Mouse (Mus musculus): ENCODE results near the gene Arl4a. TPM values are rescaled to one million over a fixed set of nuclear protein-coding genes. Genes with fewer than 3 reads are reported as not detected.

Arl4a gene
- polyA plus RNA-seq, 1 experiment from 2014 or later, result 65.0 TPM

GRCm38 (mm10) chr12:39979066-39979465, 58.8 kb downstream of the Arl4a start:
- H3K9me3 ChIP-seq (replicated peaks), result no peaks in the 10 kb centered on the region
- H3K27me3 ChIP-seq, result 0 out of 2 replicates have a peak, but pooled peaks cover 6% of the 10 kb centered on the region
- no peaks in the 10 kb centered on the region for H3K36me3 ChIP-seq (ENCODE audit: poor library complexity, severe bottlenecking)
- no peak overlapping the region for H3K9ac ChIP-seq
- peaks cover 18% of the 10 kb centered on the region for H3K4me1 ChIP-seq
- 97% methylated on average over 5 of the region's 5 CpGs for WGBS
- H3K4me3 ChIP-seq, result no peak overlapping the region
- no peak for ATAC-seq
- H3K27ac ChIP-seq, result no peak overlapping the region
- no peak overlapping the region for H3K4me2 ChIP-seq

- no peaks in the 10 kb centered on the region for H3K36me3 ChIP-seq (ENCODE audit: poor library complexity, severe bottlenecking)
- no peaks in the 10 kb centered on the region for H3K9me3 ChIP-seq (replicated peaks)
- ATAC-seq, result no peak
- 50% methylated on average over 8 of the region's 8 CpGs for WGBS
- no peak overlapping the region for H3K4me3 ChIP-seq
- no peak overlapping the region for H3K4me2 ChIP-seq
- H3K9ac ChIP-seq, result no peak overlapping the region
- peaks cover 18% of the 10 kb centered on the region for H3K4me1 ChIP-seq
- H3K27me3 ChIP-seq, result 0 out of 2 replicates have a peak, but pooled peaks cover 6% of the 10 kb centered on the region
- no peak overlapping the region for H3K27ac ChIP-seq
Measured at GRCm38 (mm10) chr12:39977996-39978590, 59.7 kb downstream of the Arl4a start.

GRCm38 (mm10) chr12:39976426-39976825, 61.4 kb downstream of the Arl4a start:
- WGBS, result 88% methylated on average over 2 of the region's 2 CpGs
- H3K4me2 ChIP-seq, result peak overlapping the region; percentile 40; the same call in 1 of the 2 replicates
- H3K9me3 ChIP-seq (replicated peaks), result no peaks in the 10 kb centered on the region
- H3K36me3 ChIP-seq (ENCODE audit: poor library complexity, severe bottlenecking), result no peaks in the 10 kb centered on the region
- H3K27ac ChIP-seq, result peak overlapping the region; percentile 72
- H3K9ac ChIP-seq, result 0 out of 2 replicates have a peak overlapping the region, but pooled peaks have one; percentile 34
- ATAC-seq, result peak; percentile 54
- no peak overlapping the region for H3K4me3 ChIP-seq
- H3K4me1 ChIP-seq, result peaks cover 18% of the 10 kb centered on the region
- H3K27me3 ChIP-seq, result 0 out of 2 replicates have a peak, but pooled peaks cover 6% of the 10 kb centered on the region

GRCm38 (mm10) chr12:39975829-39976340, 61.9 kb downstream of the Arl4a start:
- Histone ChIP-seq H3K4me1 (peaks cover 18% of the 10 kb centered on the region), H3K9ac (0 out of 2 replicates have a peak overlapping the region, but pooled peaks have one; percentile 34), H3K36me3 (ENCODE audit: poor library complexity, severe bottlenecking) (no peaks in the 10 kb centered on the region), H3K27me3 (0 out of 2 replicates have a peak, but pooled peaks cover 6% of the 10 kb centered on the region), H3K4me2 (peak overlapping the region; percentile 40), H3K27ac (peak overlapping the region; percentile 72), H3K9me3 (replicated peaks) (no peaks in the 10 kb centered on the region), H3K4me3 (no peak overlapping the region)
- peak; percentile 78 for ATAC-seq
- WGBS, result 10% methylated on average over 9 of the region's 9 CpGs

GRCm38 (mm10) chr12:39974977-39975583, 62.7 kb downstream of the Arl4a start:
- Histone ChIP-seq H3K9ac (no peak overlapping the region), H3K4me1 (peaks cover 18% of the 10 kb centered on the region), H3K4me2 (no peak overlapping the region), H3K27ac (peak overlapping the region; percentile 64), H3K36me3 (ENCODE audit: poor library complexity, severe bottlenecking) (no peaks in the 10 kb centered on the region), H3K4me3 (no peak overlapping the region), H3K9me3 (replicated peaks) (no peaks in the 10 kb centered on the region), H3K27me3 (0 out of 2 replicates have a peak, but pooled peaks cover 6% of the 10 kb centered on the region)
- WGBS, result 20% methylated on average over 4 of the region's 4 CpGs
- ATAC-seq, result peak; percentile 56

- Histone ChIP-seq H3K4me2 (no peak overlapping the region), H3K36me3 (ENCODE audit: poor library complexity, severe bottlenecking) (no peaks in the 10 kb centered on the region), H3K9me3 (replicated peaks) (no peaks in the 10 kb centered on the region), H3K27ac (no peak overlapping the region), H3K4me3 (no peak overlapping the region), H3K27me3 (0 out of 2 replicates have a peak, but pooled peaks cover 6% of the 10 kb centered on the region), H3K4me1 (peaks cover 18% of the 10 kb centered on the region), H3K9ac (no peak overlapping the region)
- no peak for ATAC-seq
- 83% methylated on average over 1 of the region's 1 CpGs for WGBS
Measured at GRCm38 (mm10) chr12:39974273-39974672, 63.6 kb downstream of the Arl4a start.

- Histone ChIP-seq H3K9ac (no peak overlapping the region), H3K9me3 (replicated peaks) (no peaks in the 10 kb centered on the region), H3K4me2 (no peak overlapping the region), H3K27ac (no peak overlapping the region), H3K27me3 (no peaks in the 10 kb centered on the region), H3K4me1 (no peaks in the 10 kb centered on the region; the same call in 1 of the 2 replicates), H3K36me3 (ENCODE audit: poor library complexity, severe bottlenecking) (no peaks in the 10 kb centered on the region), H3K4me3 (no peak overlapping the region)
- ATAC-seq, result no peak
Measured at GRCm38 (mm10) chr12:39969500-39969899, 68.3 kb downstream of the Arl4a start.

GRCm38 (mm10) chr12:39968109-39968508, 69.7 kb downstream of the Arl4a start:
- no peaks in the 10 kb centered on the region for H3K9me3 ChIP-seq (replicated peaks)
- H3K4me1 ChIP-seq, result no peaks in the 10 kb centered on the region
- 90% methylated on average over 3 of the region's 3 CpGs for WGBS
- H3K4me3 ChIP-seq, result no peak overlapping the region
- no peak overlapping the region for H3K27ac ChIP-seq
- H3K9ac ChIP-seq, result no peak overlapping the region
- ATAC-seq, result no peak
- no peak overlapping the region for H3K4me2 ChIP-seq
- H3K36me3 ChIP-seq (ENCODE audit: poor library complexity, severe bottlenecking), result no peaks in the 10 kb centered on the region
- no peaks in the 10 kb centered on the region for H3K27me3 ChIP-seq

- Histone ChIP-seq H3K36me3 (ENCODE audit: poor library complexity, severe bottlenecking) (no peaks in the 10 kb centered on the region), H3K4me1 (peaks cover 29% of the 10 kb centered on the region), H3K9me3 (replicated peaks) (no peaks in the 10 kb centered on the region), H3K4me2 (no peak overlapping the region), H3K27me3 (no peaks in the 10 kb centered on the region), H3K9ac (no peak overlapping the region), H3K4me3 (no peak overlapping the region), H3K27ac (no peak overlapping the region)
- 77% methylated on average over 8 of the region's 8 CpGs for WGBS
- no peak for ATAC-seq
Measured at GRCm38 (mm10) chr12:39959166-39959565, 78.7 kb downstream of the Arl4a start.

- H3K9me3 ChIP-seq (replicated peaks), result no peaks in the 10 kb centered on the region
- peaks cover 29% of the 10 kb centered on the region for H3K4me1 ChIP-seq
- no peaks in the 10 kb centered on the region for H3K36me3 ChIP-seq (ENCODE audit: poor library complexity, severe bottlenecking)
- H3K9ac ChIP-seq, result no peak overlapping the region
- H3K4me3 ChIP-seq, result no peak overlapping the region
- H3K27me3 ChIP-seq, result no peaks in the 10 kb centered on the region
- ATAC-seq, result peak; percentile 90
- WGBS, result 25% methylated on average over 8 of the region's 8 CpGs
- peak overlapping the region; percentile 4; the same call in 1 of the 2 replicates for H3K4me2 ChIP-seq
- H3K27ac ChIP-seq, result peak overlapping the region; percentile 4
Measured at GRCm38 (mm10) chr12:39957931-39958671, 79.7 kb downstream of the Arl4a start.

- 6% methylated on average over 15 of the region's 15 CpGs for WGBS
- Histone ChIP-seq H3K4me3 (peak overlapping the region; percentile 23), H3K4me2 (peak overlapping the region; percentile 46), H3K9me3 (replicated peaks) (no peaks in the 10 kb centered on the region), H3K9ac (no peak overlapping the region), H3K27me3 (no peaks in the 10 kb centered on the region), H3K36me3 (ENCODE audit: poor library complexity, severe bottlenecking) (no peaks in the 10 kb centered on the region), H3K4me1 (peaks cover 29% of the 10 kb centered on the region), H3K27ac (peak overlapping the region; percentile 49; the same call in 1 of the 2 replicates)
- peak; percentile 96 for ATAC-seq
Measured at GRCm38 (mm10) chr12:39956396-39956795, 81.4 kb downstream of the Arl4a start.
